Mouse (Mus musculus): ENCODE data around the gene Fasn.

The Fasn gene

DNA sequence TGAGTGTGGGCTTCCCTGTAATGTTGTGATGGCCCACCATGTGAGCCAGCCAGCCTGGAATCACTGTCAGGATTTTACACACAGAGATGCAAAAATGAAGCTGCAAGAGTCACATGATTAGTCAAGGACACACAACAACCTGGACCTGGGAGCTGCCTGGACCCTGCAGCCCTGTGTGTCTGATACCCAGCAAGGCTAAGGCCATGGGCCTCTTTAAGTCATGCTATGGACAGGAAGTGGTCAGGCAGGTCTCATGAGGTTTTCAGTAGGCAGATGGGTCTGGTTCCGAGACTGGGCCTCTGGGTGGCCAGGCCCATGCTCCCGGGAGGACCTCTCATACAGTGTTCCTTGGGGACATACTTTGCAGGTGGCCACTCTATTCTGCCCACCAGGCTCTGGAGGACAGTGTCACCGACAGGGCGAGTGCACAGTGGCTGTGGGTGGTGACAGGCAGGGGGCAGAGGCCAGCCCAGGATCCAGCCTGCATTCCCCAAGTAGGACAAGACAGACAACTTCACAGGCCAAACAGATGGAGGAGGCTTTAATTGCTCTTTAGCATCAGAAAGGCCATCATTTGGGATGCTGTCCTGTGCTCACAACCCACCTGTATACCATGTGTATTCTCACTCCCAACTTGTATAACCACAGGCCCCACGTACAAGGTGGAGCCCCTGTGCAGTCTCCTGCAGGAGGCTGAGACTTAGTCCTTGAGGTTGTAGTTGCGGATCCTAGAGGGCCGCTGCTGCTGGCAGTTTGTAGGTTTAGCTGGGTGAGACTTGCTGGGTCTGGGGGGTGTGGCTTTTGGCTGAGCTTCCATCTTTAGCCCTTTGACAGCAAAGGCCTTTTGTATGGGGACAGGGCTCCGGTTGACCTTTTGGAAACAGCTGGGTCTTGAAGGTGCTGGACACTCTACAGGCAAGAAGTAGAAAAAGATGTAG is 1.9 kb upstream of the Fasn start:
- DNase-seq: no peak

- DNase-seq: no peak
Observed at GRCm38 (mm10) chr11:120825289-120825863, 1.0 kb upstream of the Fasn start.

DNA sequence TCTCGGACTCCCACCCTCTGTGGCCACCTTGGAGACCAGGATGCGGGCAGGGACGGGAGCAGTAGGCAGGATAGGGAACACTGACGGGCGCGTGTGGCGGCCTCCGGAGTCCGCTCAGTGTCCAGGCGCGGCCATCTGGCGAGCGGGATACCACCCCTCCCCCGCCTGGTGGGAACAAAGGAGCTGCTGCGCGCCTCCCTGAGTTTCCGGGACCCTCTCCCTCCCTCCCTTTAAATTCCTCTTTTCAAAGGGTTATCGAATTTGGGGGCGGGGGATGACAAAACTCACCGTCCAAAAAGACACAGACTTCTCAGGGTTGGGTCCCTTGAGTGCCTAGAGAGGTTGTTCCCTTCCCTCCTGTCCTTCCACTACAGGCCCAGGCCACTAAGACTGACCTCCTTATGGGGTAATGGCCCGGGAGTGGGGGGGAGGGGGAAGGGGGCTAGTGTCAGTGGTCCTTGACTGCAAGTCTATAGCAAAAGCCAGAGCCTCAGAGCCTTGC is 491 bp upstream of the Fasn start:
- DNase-seq: no peak

DNA sequence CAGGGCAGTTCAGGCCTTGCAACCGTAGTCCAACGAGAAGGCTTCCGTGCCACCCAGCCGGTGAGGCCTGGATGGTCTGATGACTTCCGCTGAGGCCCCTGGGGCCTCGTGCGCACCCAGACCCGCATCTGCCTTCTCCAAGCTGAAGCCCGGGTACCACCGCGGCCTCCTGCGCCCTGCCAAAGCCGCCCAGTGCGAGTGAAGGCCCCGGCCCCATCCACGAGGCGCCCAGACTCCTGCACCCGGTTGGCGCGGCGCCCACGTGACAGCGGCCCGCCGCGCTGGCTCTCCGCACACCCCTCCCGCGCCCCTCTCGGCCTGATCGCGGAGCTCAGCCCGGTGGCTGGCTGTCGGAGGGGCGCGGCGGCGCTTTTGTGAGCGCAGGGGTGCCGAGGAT is 798 bp downstream of the Fasn start:
- DNase-seq: peak; percentile 72

DNA sequence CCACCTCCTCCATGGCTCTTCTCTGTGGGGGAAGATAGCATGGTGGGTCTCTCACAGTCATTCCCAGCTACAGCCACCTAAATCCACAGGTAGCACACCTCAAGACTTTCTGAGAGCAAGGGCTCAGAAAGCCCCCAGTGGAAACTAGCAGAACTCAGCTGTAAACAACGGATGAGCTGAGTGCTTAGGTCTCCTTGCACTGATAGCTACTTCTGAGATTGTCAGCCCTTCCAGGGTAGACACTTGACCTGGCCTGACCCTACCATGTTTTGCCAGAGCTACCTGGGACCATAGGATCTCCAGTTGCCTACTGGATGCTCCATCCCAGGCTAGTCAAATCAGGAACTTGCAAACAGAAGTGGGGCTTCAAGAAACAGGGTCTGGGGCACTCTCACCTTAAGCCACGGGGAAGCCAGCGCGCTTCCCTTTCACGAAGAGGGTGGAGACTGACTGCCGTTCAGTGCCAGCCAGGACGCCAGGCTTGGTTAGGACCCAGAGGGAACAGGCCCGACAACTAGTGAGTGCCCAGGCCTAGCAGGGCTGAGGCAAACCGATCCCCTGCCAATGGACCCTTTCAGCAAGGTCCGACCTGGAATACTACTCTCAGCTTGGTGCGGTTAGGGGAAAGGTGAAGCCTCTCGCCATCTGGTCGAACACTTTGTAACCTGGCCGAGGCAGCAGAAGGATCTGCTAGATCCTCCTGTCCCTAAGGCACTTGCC is 1.4 kb downstream of the Fasn start:
- no peak for DNase-seq

- DNase-seq: no peak
Observed at GRCm38 (mm10) chr11:120822321-120822720, 2.0 kb downstream of the Fasn start.

DNA sequence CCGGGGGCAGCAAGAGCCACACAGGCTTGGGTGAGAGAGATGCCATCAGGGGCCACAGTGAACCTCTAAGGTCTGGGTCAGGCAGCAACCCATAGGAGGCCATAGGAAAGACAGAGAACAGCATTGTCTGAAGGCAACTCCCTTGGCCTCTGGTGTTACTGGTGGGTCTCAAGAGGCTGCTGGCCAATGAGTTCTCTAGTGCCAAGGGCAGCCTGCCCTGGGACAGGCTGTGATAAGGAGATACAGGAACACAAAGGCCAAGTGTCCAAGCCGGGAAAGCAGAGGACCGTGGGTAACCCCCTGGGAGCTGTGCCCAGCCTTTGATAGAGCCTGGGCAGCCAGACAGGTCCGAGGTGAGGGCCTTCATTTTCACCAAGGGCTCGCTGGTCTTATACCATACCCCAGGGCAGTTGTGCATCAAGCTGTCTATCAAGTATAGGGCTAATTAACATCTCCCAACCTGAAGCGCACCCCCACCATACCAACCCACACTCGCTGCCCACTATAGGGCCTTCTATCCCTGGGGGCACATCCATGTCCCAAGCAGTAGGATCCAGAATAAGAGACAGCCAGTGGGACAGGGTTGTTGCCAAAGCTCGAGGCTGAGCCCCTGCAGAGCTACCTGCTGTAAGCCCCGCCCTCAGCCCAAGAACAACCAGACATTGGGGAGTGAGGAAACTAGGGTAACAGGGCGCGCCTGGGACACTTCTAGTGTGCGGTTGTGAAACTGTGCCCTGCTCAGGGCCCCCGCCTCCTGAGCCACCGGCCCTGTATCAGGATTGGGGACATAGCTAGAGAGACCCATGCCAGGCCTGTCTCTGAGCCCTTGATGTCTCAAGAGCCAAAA is 3.0 kb downstream of the Fasn start:
- DNase-seq: no peak

DNA sequence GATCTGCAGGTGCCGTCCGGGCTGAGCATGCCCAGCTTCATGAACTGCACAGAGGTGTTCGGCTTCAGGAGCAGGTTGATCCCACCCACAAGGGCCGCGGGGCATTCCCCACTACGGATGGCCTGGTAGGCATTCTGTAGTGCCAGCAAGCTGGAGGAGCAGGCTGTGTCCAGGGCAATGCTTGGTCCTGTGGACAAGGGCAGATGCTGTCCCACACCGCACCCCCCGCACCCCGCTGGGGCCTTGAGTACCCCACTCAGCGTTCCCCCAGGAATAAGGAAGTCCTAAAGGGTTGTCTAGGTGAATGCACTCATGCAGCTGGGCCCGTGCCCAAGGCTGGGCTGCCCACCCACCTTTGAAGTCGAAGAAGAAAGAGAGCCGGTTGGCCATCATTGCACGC is 3.8 kb downstream of the Fasn start:
- no peak for DNase-seq

- no peak for DNase-seq
Observed at GRCm38 (mm10) chr11:120819556-120819955, 4.8 kb downstream of the Fasn start.

DNA sequence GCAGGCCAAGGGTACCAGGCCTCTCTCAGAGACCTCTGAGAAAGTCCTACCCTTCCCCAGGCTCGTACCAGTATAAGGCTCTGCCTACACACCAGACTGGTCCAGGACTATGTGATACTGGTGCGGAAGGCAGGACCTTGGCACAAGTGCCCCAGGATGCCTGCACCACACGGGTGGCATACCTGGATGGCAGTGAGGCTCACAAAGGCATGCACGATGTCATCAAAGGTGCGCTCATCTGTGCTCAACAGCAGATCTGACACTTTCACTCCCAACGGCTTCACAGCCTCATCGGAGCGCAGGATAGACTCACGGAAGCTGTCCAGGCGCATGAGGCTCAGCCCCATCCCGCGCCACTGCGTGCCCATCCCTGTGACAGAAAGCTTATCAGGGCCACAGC is 6.1 kb downstream of the Fasn start:
- DNase-seq: no peak

- no peak for DNase-seq
Observed at GRCm38 (mm10) chr11:120817358-120817757, 7.0 kb downstream of the Fasn start.

DNA sequence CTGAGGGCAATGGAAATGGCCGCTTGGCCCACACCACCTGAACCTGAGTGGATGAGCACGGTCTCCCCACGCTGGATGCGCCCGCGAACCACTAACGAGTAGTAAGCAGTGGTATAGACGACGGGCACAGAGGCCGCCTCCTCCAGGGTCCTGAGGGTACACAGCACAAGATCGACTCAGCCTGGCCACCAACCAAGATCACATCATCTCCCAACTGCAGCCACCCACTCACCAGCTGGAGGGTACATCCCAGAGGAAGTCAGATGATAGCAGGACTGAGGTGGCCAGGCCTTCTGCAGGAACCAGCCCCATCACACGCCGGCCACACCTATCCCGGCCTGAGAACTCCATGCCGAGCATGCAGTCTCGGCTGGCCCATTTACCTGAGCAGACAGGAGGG is 12.3 kb downstream of the Fasn start:
- DNase-seq: no peak

DNA sequence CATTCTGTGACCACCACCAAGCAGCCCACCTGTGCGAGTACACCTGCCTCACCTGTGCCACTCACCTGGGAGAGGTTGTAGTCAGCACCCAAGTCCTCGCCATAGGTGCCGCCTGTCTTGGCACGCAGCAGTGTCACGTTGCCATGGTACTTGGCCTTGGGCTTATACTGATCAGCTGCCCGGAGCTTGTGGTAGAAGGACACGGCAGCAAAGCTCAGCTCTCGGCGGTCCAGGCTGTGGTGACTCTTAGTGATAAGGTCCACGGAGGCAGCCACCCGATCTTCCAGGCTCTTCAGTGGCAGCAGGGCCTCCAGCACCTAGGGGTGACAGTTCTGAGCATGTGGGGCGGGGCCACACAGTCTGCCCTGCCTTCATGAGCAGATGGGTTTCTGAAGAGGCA is 16.3 kb downstream of the Fasn start:
- DNase-seq: no peak

- no peak for DNase-seq
Observed at GRCm38 (mm10) chr11:120805375-120806298, 18.7 kb downstream of the Fasn start.

DNA sequence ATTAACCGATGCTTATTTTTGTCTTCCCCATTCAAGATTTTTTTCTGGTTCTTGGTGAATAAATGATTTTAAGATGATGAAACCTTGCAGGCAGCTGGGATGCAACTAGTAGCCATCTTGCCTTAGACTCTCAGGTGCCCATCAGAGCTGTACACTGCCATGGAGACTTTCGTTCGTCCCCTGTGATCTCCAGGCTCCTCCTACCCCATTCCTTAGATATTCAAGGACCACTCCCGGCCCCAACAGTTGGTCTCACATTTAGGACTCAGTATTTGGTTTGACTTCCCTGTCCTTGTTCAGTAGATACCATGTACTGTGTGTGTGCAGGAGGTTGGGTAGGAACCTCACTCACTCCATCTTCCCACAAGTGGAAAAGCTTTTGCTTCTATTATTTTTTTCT is 19.6 kb downstream of the Fasn start:
- DNase-seq: no peak

DNA sequence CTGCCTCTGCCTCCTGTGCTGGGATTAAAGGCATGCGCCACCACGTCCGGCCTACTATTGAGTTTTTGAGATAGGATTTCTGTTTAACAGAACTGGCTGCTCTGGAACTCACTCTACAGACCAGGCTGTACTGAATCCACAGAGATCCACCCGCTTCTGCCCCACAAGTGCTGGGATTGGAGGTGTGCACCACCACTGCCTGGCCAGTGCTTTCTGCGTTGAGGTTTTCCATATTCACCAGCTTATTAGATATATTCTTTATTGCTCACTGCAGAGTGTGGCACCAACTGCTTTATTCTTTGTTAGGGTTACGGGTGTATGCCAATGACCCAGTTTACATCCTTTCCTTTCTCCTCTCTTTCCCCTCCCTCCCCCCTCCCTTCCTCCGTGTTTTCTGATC is 20.1 kb downstream of the Fasn start:
- DNase-seq: no peak

GRCm38 (mm10) chr11:120800061-120800904 is 24.1 kb downstream of the Fasn start:
- peak; percentile 86 for DNase-seq

DNA sequence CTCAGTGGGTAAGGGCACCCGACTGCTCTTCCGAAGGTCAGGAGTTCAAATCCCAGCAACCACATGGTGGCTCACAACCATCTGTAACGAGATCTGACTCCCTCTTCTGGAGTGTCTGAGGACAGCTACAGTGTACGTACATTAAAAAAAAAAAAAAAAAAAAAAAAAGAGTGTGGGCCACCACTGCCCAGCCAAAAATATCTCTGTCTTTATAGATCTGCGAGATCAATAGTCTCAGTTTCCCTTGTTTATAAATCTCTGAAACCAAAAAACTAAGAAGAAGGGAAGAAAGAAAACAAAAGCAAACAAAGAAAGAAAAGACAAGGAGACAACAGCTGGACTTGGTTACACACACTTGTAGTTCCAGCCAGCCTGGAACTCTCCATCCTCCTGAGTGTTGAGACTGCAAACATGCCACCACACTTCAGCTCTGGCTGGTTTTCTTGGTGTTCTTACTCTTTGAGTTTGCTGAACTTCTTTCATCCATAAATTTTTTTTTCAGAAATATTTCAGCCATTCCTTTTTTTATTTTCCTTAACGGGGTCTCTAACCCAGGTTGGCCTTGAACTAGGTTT is 24.9 kb downstream of the Fasn start:
- no peak for DNase-seq

DNA sequence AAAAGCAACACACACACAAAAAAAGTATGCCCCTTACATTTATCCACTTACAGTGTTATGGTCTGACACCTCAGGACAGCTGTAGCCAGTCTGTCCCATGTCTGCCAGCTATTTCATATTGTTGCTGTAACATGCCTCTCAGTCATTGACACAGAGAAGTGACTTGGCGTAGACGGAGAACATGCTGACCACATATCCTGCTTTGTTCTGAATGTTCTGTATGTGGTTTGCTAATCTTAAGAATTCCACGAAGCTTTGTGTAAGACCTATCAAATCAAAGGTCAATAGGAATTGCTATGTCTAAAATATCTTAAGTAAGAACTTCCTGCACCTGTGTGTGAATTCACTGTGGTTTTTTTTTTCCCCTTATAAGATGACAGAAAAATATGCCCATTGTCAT is 26.1 kb downstream of the Fasn start:
- no peak for DNase-seq

DNA sequence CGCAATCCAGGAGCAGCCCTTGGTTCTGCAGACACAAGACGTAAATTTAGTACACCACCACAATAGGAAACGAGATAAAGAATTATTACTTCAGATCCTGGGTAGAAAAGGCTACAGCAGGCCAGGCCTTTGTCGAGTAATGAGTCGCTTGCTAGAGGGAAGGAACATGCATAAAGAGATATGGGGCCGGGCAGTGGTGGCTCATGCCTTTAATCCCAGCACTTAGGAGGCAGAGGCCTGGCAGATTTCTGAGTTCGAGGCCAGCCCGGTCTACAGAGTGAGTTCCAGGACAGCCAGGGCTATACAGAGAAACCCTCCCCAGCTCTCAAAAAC is 27.8 kb downstream of the Fasn start:
- no peak for DNase-seq

Data from right cerebral cortex, postnatal 14 days (tissue).